Mouse (Mus musculus) limb, embryonic 12.5 days (tissue): Measurements from ENCODE around the gene Zfhx3. TPM values are rescaled to one million over a fixed set of nuclear protein-coding genes. Genes with fewer than 3 reads are reported as not detected.

Experiments used
- ATAC-seq: fragments of 200-750 bp; cut with Nextera tagmentation; 2 replicates; pipeline ENCODE4 v1.8.0; 2017; ENCODE audit warnings: low read depth, moderate TSS enrichment; ENCODE audit not compliant: insufficient number of reproducible peaks, insufficient read depth, low FRiP score, low TSS enrichment
- H3K27ac ChIP-seq: fragments of 300-500 bp; sonication (generic); 2 replicates; pipeline ENCODE4 v1.5.1; 2016; ENCODE audit warnings: mild to moderate bottlenecking, moderate library complexity
- H3K27me3 ChIP-seq: fragments of 300-500 bp; sonication (generic); 2 replicates; pipeline ENCODE4 v1.6.1; 2016; ENCODE audit warnings: mild to moderate bottlenecking, moderate library complexity
- H3K36me3 ChIP-seq: fragments of 300-500 bp; sonication (generic); 2 replicates; pipeline ENCODE4 v1.6.1; 2016; ENCODE audit warnings: mild to moderate bottlenecking, moderate library complexity
- H3K4me1 ChIP-seq: fragments of 300-500 bp; sonication (generic); replicated peaks from 2 replicates; pipeline ENCODE4 v1.6.1; 2016
- H3K4me2 ChIP-seq: fragments of 300-500 bp; sonication (generic); 2 replicates; pipeline ENCODE4 v1.6.1; 2016; ENCODE audit warnings: mild to moderate bottlenecking, moderate library complexity
- H3K4me3 ChIP-seq: fragments of 300-500 bp; sonication (generic); replicated peaks from 2 replicates; pipeline ENCODE4 v1.5.1; 2016; ENCODE audit warnings: mild to moderate bottlenecking
- H3K9ac ChIP-seq: fragments of 300-500 bp; sonication (generic); replicated peaks from 2 replicates; pipeline ENCODE4 v1.6.1; 2016; ENCODE audit warnings: mild to moderate bottlenecking, moderate library complexity
- H3K9me3 ChIP-seq: fragments of 300-500 bp; sonication (generic); 2 replicates; pipeline ENCODE4 v1.6.1; 2016; ENCODE audit warnings: mild to moderate bottlenecking, moderate library complexity
- WGBS: fragments of 180-500 bp; shearing (Covaris S2); methylation state at CpG from one replicate; pipeline ENCODE4 v1.1.7; 2016; 5-methylcytosine and 5-hydroxymethylcytosine counted together
- polyA plus RNA-seq: library from polyadenylated mRNA; unstranded; fragments of >200 nt; fragmentation: Nextera tagmentation; extraction: Ambion mirVana; gene quantifications from 2 replicates; pipeline ENCODE4 v1.2.1, GENCODE M21; 2016

Zfhx3 gene
- polyA plus RNA-seq, 1 experiment from 2014 or later = 53.0 TPM

- Histone ChIP-seq H3K27ac (peak overlapping the region; percentile 98), H3K4me2 (peak overlapping the region; percentile 96), H3K27me3 (no peaks in the 10 kb centered on the region), H3K4me3 (peak overlapping the region; percentile 79), H3K9me3 (no peaks in the 10 kb centered on the region), H3K9ac (peak overlapping the region; percentile 95), H3K36me3 (no peaks in the 10 kb centered on the region), H3K4me1 (peaks cover 94% of the 10 kb centered on the region)
- peak; percentile 44; the same call in 1 of the 2 replicates for ATAC-seq
- WGBS = under 1% methylated on average over 21 of the region's 21 CpGs
Observed at GRCm38 (mm10) chr8:108714143-108714635, 771.7 kb downstream of the Zfhx3 start.

GRCm38 (mm10) chr8:108714636-108715415 lies 772.4 kb downstream of the Zfhx3 start:
- ATAC-seq = peak; percentile 42
- under 1% methylated on average over 57 of the region's 84 CpGs for WGBS

GRCm38 (mm10) chr8:108715416-108715948 lies 773.0 kb downstream of the Zfhx3 start:
- Histone ChIP-seq H3K4me1 (peaks cover 94% of the 10 kb centered on the region), H3K4me3 (peak overlapping the region; percentile 79), H3K27me3 (no peaks in the 10 kb centered on the region), H3K4me2 (peak overlapping the region; percentile 96), H3K9me3 (no peaks in the 10 kb centered on the region), H3K36me3 (no peaks in the 10 kb centered on the region), H3K9ac (peak overlapping the region; percentile 95), H3K27ac (peak overlapping the region; percentile 98)
- WGBS = 6% methylated on average over 10 of the region's 11 CpGs
- ATAC-seq = no peak; the same call in 1 of the 2 replicates

More at GRCm38 (mm10) chr8:108714636-108715415, 772.4 kb downstream of the Zfhx3 start:
- Histone ChIP-seq H3K4me2 (peak overlapping the region; percentile 96), H3K4me1 (peaks cover 93% of the 10 kb centered on the region), H3K9ac (peak overlapping the region; percentile 95), H3K4me3 (peak overlapping the region; percentile 79), H3K36me3 (no peaks in the 10 kb centered on the region), H3K27me3 (no peaks in the 10 kb centered on the region), H3K27ac (peak overlapping the region; percentile 98), H3K9me3 (no peaks in the 10 kb centered on the region)

GRCm38 (mm10) chr8:108716291-108716811 lies 773.9 kb downstream of the Zfhx3 start:
- H3K27ac ChIP-seq = peak overlapping the region; percentile 98
- no peaks in the 10 kb centered on the region for H3K9me3 ChIP-seq
- H3K4me2 ChIP-seq = peak overlapping the region; percentile 96
- 17% methylated on average over 7 of the region's 7 CpGs for WGBS
- H3K4me1 ChIP-seq = peaks cover 93% of the 10 kb centered on the region
- peak overlapping the region; percentile 79 for H3K4me3 ChIP-seq
- no peaks in the 10 kb centered on the region for H3K27me3 ChIP-seq
- peak overlapping the region; percentile 53 for H3K9ac ChIP-seq
- no peak; the same call in 1 of the 2 replicates for ATAC-seq
- H3K36me3 ChIP-seq = no peaks in the 10 kb centered on the region

- 24% methylated on average over 8 of the region's 8 CpGs for WGBS
- no peak for ATAC-seq
- H3K27me3 ChIP-seq = no peaks in the 10 kb centered on the region
- H3K4me2 ChIP-seq = peak overlapping the region; percentile 96
- H3K9ac ChIP-seq = peak overlapping the region; percentile 53
- no peaks in the 10 kb centered on the region for H3K9me3 ChIP-seq
- peak overlapping the region; percentile 79 for H3K4me3 ChIP-seq
- H3K36me3 ChIP-seq = no peaks in the 10 kb centered on the region
- peaks cover 93% of the 10 kb centered on the region for H3K4me1 ChIP-seq
- H3K27ac ChIP-seq = peak overlapping the region; percentile 98
Observed at GRCm38 (mm10) chr8:108717545-108717944, 775.1 kb downstream of the Zfhx3 start.

- Histone ChIP-seq H3K9me3 (no peaks in the 10 kb centered on the region), H3K4me1 (peaks cover 93% of the 10 kb centered on the region), H3K9ac (peak overlapping the region; percentile 53), H3K4me3 (peak overlapping the region; percentile 79), H3K4me2 (peak overlapping the region; percentile 96), H3K27me3 (no peaks in the 10 kb centered on the region), H3K27ac (peak overlapping the region; percentile 54; the same call in 1 of the 2 replicates), H3K36me3 (no peaks in the 10 kb centered on the region)
- WGBS = 31% methylated on average over 6 of the region's 6 CpGs
- ATAC-seq = no peak
Observed at GRCm38 (mm10) chr8:108718031-108718430, 775.6 kb downstream of the Zfhx3 start.

- WGBS = 63% methylated on average over 4 of the region's 4 CpGs
- no peak overlapping the region for H3K4me2 ChIP-seq
- no peaks in the 10 kb centered on the region for H3K27me3 ChIP-seq
- no peaks in the 10 kb centered on the region for H3K9me3 ChIP-seq
- no peak overlapping the region for H3K9ac ChIP-seq
- no peak for ATAC-seq
- H3K36me3 ChIP-seq = no peaks in the 10 kb centered on the region
- 0 out of 2 replicates have a peak overlapping the region, but pooled peaks have one; percentile 41 for H3K27ac ChIP-seq
- H3K4me3 ChIP-seq = no peak overlapping the region
- peaks cover 97% of the 10 kb centered on the region for H3K4me1 ChIP-seq
Observed at GRCm38 (mm10) chr8:108720840-108721239, 778.4 kb downstream of the Zfhx3 start.

- H3K9me3 ChIP-seq = no peaks in the 10 kb centered on the region
- peak overlapping the region; percentile 37; the same call in 1 of the 2 replicates for H3K27ac ChIP-seq
- H3K9ac ChIP-seq = no peak overlapping the region
- 0 out of 2 replicates have a peak, but pooled peaks have one; percentile 26 for ATAC-seq
- peak overlapping the region; percentile 23; the same call in 1 of the 2 replicates for H3K4me2 ChIP-seq
- peaks cover 97% of the 10 kb centered on the region for H3K4me1 ChIP-seq
- H3K36me3 ChIP-seq = no peaks in the 10 kb centered on the region
- 21% methylated on average over 8 of the region's 8 CpGs for WGBS
- no peak overlapping the region for H3K4me3 ChIP-seq
- H3K27me3 ChIP-seq = no peaks in the 10 kb centered on the region
Observed at GRCm38 (mm10) chr8:108722671-108723513, 780.4 kb downstream of the Zfhx3 start.

GRCm38 (mm10) chr8:108723636-108724035 lies 781.2 kb downstream of the Zfhx3 start:
- 61% methylated on average over 11 of the region's 11 CpGs for WGBS
- Histone ChIP-seq H3K27ac (0 out of 2 replicates have a peak overlapping the region, but pooled peaks have one; percentile 25), H3K9me3 (no peaks in the 10 kb centered on the region), H3K4me2 (no peak overlapping the region), H3K4me1 (peaks cover 97% of the 10 kb centered on the region), H3K36me3 (no peaks in the 10 kb centered on the region), H3K4me3 (no peak overlapping the region), H3K9ac (no peak overlapping the region), H3K27me3 (no peaks in the 10 kb centered on the region)
- ATAC-seq = no peak

GRCm38 (mm10) chr8:108724818-108725506 lies 782.5 kb downstream of the Zfhx3 start:
- WGBS = 16% methylated on average over 11 of the region's 11 CpGs
- Histone ChIP-seq H3K4me2 (peak overlapping the region; percentile 26; the same call in 1 of the 2 replicates), H3K27me3 (no peaks in the 10 kb centered on the region), H3K4me1 (peaks cover 99% of the 10 kb centered on the region), H3K9me3 (no peaks in the 10 kb centered on the region), H3K27ac (peak overlapping the region; percentile 62), H3K36me3 (no peaks in the 10 kb centered on the region), H3K9ac (no peak overlapping the region), H3K4me3 (no peak overlapping the region)
- ATAC-seq = no peak
